Mouse (Mus musculus) urinary bladder, adult 18-20 months (tissue): ENCODE measurements at regions not wholly inside any gene's neighbourhood (a gene's known extent, or its start where the extent isn't known, plus 50 kb on each side); places are given as distances from the start of the nearest gene placed in this dataset.
"Not testable (repeated sequence)": the region's sequence is repeated elsewhere in the genome, so short reads cannot be mapped to it uniquely, and the experiment has no call there.

ENCODE experiments used
- DNase-seq, 2 experiments: peaks; one replicate each; pipeline ENCODE4 v3.0.0; 2022; ENCODE audit warnings: low spot score in 2 of 2, mixed read lengths in 2 of 2

DNA sequence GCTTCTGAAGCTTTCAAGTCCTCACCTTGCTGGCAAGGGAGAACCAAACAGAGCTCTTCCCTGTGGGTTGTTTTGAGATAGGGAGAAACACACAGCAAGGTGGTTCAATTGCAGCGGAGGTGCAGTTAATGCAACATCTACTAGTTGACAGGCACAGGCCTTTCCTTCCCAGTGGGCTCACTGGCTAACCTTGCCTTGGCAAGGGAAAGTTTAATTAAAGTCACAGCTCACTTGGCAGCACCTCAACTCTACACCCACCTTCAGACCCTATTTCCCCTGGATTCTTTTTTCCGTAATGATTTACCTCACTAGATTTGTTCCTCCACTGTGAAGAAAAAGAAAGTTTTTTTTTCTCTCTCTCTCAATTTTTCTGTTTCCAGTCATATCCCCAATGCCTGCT lies 314.5 kb downstream of the Tlr4 start:
- no peak for DNase-seq

DNA sequence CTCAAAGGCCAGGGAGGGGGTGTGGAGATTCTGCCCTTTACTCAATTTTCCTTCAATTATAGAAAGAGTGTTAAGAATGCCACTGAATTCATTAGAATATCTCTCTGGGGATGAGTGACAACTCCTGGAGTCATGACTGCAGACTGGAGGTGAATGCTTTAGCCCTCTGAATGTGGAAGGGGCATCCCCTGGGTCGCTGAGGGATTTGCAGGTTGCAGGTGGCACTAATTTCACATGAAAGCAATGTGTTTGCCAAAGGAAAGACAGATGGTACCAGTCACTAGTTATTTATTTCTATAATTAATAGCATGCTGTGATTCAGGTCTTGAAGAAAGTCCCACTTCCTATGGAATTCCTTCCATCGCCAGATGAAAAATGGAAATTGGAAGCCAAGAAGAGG lies 321.1 kb downstream of the Tlr4 start:
- DNase-seq: no peak

DNA sequence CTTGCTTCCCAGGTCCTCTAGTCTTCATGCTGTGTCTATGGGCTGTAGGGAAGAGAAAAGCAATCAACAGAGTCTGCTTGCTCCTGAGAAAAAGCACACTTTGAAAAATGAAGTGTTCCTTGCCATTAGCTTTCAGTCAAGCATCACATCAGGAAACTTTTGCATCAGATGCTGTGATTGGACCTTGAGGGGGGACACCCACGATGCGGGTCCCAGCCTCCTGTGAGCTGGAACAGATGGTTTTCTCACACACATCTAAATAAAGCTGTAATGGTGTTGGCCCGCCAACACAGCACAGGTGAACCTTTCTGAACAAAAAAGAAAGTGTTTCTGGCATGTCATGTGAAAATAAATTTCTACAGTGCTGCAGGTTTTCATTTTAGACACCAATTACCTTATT lies 335.3 kb downstream of the Tlr4 start:
- DNase-seq: no peak

DNA sequence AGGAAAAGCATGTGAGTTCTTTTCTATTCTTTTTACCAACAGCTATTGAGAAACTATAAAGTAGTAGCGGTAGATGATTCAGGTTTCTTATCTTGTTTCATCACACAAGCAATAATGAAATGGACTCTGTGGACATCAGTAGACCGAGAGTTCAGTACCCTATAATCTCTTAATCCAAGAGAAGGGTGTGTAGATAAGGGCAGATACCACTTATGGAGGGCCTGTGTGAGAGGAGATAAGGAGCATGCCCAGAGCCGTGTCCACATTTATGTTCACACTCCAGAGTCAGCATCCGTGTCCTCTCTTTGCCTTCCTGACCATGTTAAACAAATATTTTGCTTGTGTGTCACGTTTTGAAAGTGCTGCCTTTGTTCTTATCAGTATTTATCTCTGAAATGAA lies 340.3 kb downstream of the Tlr4 start:
- DNase-seq: no peak

DNA sequence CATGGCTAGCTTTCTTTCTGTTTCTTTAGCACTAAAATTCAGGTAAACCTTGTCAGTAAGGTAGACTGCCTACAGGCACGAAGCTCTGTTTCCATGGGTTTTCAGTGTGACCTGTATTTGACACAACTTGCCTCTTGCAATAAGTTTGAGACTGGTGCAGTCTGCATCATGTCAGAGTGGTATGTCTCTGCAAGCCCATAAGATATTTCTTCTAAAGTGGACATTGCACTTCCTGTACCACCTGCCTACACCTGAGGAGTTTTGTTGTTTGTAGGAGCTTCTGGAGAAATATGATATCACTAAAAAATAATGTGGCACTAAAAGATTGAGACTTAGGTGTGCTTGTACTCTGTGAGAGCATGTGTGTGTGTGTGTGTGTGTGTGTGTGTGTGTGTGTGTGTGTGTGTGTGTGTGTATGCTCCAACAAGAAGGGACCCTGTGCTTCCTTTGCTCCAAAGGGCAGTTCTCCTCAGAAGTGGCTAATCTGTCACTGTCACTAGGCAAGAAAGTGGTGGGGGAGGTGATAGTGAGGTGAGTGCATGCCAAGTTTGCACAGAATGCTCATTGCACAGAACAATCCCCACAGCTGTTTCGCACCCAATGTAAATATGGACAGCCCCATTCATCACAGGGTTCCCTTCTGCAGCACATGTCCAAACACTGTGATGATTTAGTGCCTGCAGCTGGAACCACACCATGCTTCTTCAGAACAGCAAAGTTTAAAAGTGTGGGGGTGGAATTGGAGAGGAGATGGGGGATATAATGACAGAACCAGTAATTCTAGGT lies 360.5 kb downstream of the Tlr4 start:
- no peak for DNase-seq

DNA sequence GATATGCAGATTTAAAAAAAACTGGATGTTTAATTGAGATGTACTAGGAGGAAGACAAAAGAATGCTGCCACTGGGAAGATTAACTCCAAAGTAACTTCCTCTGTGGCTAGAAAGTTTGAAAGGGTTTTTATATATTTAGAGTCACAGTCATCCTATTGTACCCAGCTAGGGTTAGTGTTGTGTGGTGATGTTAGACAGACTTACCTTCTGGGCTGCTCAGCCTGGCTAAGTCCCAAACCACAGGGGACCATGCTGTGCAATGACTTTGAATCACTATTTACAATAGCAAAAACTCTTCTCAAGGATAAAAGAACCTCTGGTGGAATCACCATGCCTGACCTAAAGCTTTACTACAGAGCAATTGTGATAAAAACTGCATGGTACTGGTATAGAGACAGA lies 363.2 kb downstream of the Tlr4 start:
- DNase-seq: no peak

DNA sequence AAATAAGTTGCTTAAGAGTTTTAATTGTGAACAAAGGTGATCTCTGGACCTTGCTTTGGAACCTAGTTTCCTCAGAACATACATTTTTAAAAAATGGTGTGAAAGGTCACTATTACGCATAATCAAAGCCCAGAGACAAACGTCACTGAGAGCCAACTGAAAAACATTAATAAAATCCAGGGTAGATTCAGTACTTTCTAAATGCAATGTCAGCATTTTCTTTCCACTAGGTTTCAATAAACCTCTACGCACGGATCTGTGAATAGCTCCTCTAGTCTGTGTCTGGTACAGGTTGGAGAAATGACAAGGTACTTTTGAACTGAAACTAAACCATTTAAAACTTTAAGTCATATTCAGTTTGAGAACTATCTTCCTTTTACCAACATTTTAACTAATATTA lies 367.0 kb downstream of the Tlr4 start:
- DNase-seq: no peak

DNA sequence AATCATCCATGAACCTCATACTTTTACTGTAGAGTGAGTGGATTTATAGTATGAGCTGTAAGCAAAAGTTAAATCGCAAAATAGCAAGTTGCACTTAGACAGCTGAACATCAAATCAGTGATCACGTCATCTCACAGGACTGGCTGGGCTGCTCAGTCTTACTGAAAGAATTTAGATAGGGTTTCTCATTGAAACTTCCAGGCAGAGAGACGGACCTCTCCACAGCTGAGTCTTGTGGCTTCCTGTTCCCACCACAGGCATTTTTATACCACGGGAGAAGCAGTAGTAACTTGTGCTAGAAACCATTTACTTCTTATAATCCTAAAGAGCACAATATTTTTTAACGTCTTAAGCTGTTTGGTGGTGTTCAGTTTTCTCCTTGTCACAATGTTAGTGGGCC lies 369.5 kb downstream of the Tlr4 start:
- no peak for DNase-seq

DNA sequence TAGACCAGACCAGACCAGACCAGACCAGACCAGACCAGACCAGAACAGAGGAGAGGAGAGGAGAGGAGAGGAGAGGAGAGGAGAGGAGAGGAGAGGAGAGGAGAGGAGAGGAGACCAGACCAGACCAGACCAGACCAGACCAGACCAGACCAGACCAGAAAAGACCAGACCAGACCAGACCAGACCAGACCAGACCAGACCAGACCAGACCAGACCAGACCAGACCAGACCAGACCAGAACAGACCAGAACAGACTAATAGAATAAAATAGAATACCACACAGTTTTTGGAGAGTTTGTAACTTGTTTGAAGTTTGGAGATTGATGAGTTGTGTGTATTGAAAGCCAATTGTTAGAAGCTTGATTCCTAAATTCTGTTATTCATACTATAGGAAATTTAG lies 381.0 kb downstream of the Tlr4 start:
- peak; percentile 13 to 75 for DNase-seq

DNA sequence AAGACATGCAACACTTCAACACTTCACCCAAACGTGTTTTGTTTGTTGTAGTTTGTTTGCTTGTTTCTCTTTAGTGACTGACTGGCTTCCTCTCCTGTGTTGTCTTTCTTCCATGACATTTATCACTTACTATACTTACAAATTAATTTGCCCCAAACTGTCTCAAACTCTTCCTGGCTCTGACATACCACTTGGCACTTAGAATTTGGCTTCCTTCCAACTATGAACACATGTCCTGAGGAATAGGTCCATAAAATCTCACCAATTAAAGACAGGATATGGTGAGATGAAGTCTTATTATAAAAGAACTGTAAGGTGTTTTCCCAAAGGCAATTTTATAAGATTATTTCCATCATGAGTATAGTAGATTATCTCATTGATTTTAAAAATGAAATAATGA lies 386.0 kb downstream of the Tlr4 start:
- DNase-seq: no peak

DNA sequence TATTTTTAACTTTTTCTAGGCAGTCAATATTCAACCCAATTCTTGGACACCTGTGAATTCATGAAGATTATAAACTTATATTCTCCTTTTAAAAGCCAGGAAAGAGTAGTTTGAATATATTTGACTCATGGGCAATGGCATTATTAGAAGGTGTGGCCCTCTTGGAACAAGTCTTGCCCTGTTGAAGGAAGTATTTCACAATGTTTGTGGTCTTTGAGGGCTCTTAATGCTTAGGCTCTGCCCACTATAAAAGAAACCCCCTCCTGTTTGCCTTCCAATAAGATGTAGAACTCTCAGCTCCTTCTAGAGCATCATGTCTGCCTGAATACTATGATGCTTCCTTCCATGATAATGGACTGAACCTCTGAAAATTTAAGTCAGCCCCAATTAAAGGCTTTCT lies 397.1 kb downstream of the Tlr4 start:
- DNase-seq: no peak

DNA sequence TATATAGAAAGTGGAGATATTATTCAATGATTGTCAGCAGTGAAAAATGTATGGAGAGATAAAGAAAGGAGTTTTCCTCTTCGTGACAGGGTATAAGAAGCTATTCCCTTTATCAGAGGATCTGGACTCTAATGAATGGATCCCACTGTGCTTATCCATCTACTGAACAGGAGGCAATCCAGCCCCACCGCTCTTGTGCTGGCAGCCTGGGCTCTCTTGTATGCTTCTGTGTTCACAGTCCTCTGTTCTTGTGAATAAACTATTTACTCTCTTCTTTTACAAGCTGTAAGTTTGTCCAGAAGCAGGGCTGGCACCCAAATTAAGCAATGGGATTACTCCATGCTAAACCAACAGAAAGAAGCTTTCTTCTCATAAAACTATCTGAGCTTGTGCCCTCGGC lies 401.8 kb downstream of the Tlr4 start:
- no peak for DNase-seq

DNA sequence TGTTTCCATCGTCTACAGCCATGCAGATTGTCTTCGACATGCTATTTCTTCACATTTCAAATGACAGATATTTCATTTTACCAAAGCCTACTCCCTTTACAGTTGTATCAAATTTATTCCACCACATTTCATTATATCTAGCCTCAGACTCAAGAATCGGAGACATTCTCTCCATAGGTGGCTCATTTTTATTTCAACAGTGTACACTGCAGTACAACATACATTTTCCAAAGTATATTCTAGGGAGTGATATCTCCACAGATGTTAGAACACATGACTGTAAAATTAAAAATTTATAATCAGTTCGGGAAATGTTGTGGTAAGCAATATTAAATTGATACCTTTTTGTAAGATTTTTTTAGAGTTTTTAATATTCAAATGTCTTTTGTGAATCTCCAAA lies 446.2 kb downstream of the Tlr4 start:
- DNase-seq: no peak

DNA sequence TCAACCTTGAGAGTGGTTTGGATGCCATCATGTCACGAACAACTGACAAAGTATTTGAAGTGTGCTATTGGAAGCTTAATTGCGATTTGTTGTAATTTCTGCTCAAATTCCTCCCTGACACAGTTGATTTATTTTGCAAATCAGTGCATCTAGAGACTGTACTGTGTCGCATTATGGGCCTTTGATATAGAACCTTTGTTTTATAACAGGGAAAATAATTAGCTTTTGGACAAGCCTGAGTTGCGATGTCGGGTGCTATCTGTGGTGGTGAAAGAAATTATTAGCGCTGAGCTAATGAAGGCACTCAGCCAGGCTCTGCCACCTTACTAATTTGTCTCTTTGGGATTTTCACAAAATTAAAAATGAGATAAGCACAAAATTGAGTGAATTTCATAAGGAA lies 473.6 kb downstream of the Tlr4 start:
- no peak for DNase-seq

DNA sequence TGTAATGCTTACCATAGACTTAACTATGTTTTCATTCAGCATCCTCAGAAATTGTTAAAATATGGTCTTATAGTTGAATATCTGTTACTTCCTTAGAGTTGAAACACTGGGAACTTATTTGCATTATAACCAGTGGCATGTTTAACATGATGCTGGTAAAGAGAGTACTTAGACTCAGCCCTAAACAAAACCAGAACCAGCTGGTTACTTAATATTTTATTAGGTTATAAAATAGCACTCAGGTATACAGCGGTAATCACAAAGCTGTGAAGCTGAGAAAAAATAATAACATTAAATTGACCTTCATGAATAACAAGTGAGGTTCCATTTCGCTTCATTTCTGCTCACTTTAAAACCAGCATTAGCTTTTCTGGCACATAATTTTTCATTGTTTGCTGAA lies 474.4 kb downstream of the Tlr4 start:
- DNase-seq: no peak

DNA sequence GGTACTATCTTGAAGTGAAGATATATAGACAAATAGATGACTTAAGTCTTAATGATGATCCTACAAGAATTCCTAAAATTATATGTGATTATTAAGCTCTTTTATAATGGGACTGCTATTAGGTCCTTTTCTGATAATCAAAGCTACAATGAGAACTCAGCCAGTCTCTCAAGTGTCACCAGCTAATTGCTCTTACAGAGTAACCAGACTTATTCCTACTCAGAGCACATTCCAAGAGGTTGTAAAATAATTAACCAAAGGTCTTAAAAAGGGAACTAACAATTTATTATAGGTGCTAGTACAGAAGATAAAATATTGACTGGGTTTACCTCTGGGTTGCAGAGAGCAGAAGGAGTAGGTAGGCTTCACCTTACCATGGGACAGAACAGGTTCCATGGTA lies 492.7 kb downstream of the Tlr4 start:
- DNase-seq: not testable (repeated sequence)
